Mouse (Mus musculus): ENCODE measurements around the gene Myb. TPM values are rescaled to one million over a fixed set of nuclear protein-coding genes. Genes with fewer than 3 reads are reported as not detected.
A peak's percentile ranks its signal among the peaks of the same experiment; 100 is the strongest.
"Not testable (repeated sequence)": the region's sequence is repeated elsewhere in the genome, so short reads cannot be mapped to it uniquely, and the experiment has no call there.

Gene Myb
- polyA plus RNA-seq, 1 experiment: 85.5 TPM

GRCm38 (mm10) chr10:21156953-21157499 is 3.8 kb downstream of the Myb start:
- no peak overlapping the region for H3K4me3 ChIP-seq (replicated peaks; ENCODE audit: control insufficient read depth, low read depth, low read length)
- 8% methylated on average over 5 of the region's 5 CpGs for WGBS
- H3K4me1 ChIP-seq (ENCODE audit: control insufficient read depth, insufficient read depth, low read length): peaks cover 8% of the 10 kb centered on the region
- no peak overlapping the region for H3K27ac ChIP-seq (ENCODE audit: control insufficient read depth, insufficient read depth, low read depth, low read length, poor library complexity)
- TF ChIP-seq POLR2A (IDR thresholded peaks at IDR 0.05; ENCODE audit: borderline replicate concordance, control insufficient read depth, low read depth, low read length): no peak
- no peak for TF ChIP-seq CTCF (IDR thresholded peaks at IDR 0.05; ENCODE audit: control insufficient read depth, insufficient read depth, low read length)

GRCm38 (mm10) chr10:21156416-21156815 is 4.4 kb downstream of the Myb start:
- Histone ChIP-seq H3K4me1 (ENCODE audit: control insufficient read depth, insufficient read depth, low read length) (peaks cover 9% of the 10 kb centered on the region), H3K27ac (ENCODE audit: control insufficient read depth, insufficient read depth, low read depth, low read length, poor library complexity) (no peak overlapping the region; the same call in 1 of the 2 replicates), H3K4me3 (replicated peaks; ENCODE audit: control insufficient read depth, low read depth, low read length) (no peak overlapping the region)
- TF ChIP-seq CTCF (IDR thresholded peaks at IDR 0.05; ENCODE audit: control insufficient read depth, insufficient read depth, low read length) (no peak), POLR2A (IDR thresholded peaks at IDR 0.05; ENCODE audit: borderline replicate concordance, control insufficient read depth, low read depth, low read length) (no peak)
- WGBS: 24% methylated on average over 3 of the region's 3 CpGs

- 21% methylated on average over 3 of the region's 3 CpGs for WGBS
- H3K4me3 ChIP-seq (replicated peaks; ENCODE audit: control insufficient read depth, low read depth, low read length): no peak overlapping the region
- no peak for TF ChIP-seq CTCF (IDR thresholded peaks at IDR 0.05; ENCODE audit: control insufficient read depth, insufficient read depth, low read length)
- no peak for TF ChIP-seq POLR2A (IDR thresholded peaks at IDR 0.05; ENCODE audit: borderline replicate concordance, control insufficient read depth, low read depth, low read length)
- no peak overlapping the region for H3K27ac ChIP-seq (ENCODE audit: control insufficient read depth, insufficient read depth, low read depth, low read length, poor library complexity)
- peaks cover 9% of the 10 kb centered on the region for H3K4me1 ChIP-seq (ENCODE audit: control insufficient read depth, insufficient read depth, low read length)
Measured at GRCm38 (mm10) chr10:21154927-21155326, 5.9 kb downstream of the Myb start.

- H3K4me3 ChIP-seq (replicated peaks; ENCODE audit: control insufficient read depth, low read depth, low read length): no peak overlapping the region
- TF ChIP-seq CTCF (IDR thresholded peaks at IDR 0.05; ENCODE audit: control insufficient read depth, insufficient read depth, low read length) (no peak), POLR2A (IDR thresholded peaks at IDR 0.05; ENCODE audit: borderline replicate concordance, control insufficient read depth, low read depth, low read length) (no peak)
- H3K4me1 ChIP-seq (ENCODE audit: control insufficient read depth, insufficient read depth, low read length): peaks cover 9% of the 10 kb centered on the region
- WGBS: 13% methylated on average over 4 of the region's 4 CpGs
- H3K27ac ChIP-seq (ENCODE audit: control insufficient read depth, insufficient read depth, low read depth, low read length, poor library complexity): peak overlapping the region; percentile 70
Measured at GRCm38 (mm10) chr10:21153433-21153832, 7.4 kb downstream of the Myb start.

GRCm38 (mm10) chr10:21152812-21153211 is 8.0 kb downstream of the Myb start:
- H3K27ac ChIP-seq (ENCODE audit: control insufficient read depth, insufficient read depth, low read depth, low read length, poor library complexity): peak overlapping the region; percentile 70; the same call in 1 of the 2 replicates
- H3K4me1 ChIP-seq (ENCODE audit: control insufficient read depth, insufficient read depth, low read length): peaks cover 9% of the 10 kb centered on the region
- TF ChIP-seq CTCF (IDR thresholded peaks at IDR 0.05; ENCODE audit: control insufficient read depth, insufficient read depth, low read length) (no peak), POLR2A (IDR thresholded peaks at IDR 0.05; ENCODE audit: borderline replicate concordance, control insufficient read depth, low read depth, low read length) (no peak)

GRCm38 (mm10) chr10:21151320-21151719 is 9.5 kb downstream of the Myb start:
- Histone ChIP-seq H3K4me1 (ENCODE audit: control insufficient read depth, insufficient read depth, low read length) (peaks cover 11% of the 10 kb centered on the region), H3K27ac (ENCODE audit: control insufficient read depth, insufficient read depth, low read depth, low read length, poor library complexity) (no peak overlapping the region), H3K4me3 (replicated peaks; ENCODE audit: control insufficient read depth, low read depth, low read length) (no peak overlapping the region)
- no peak for TF ChIP-seq POLR2A (IDR thresholded peaks at IDR 0.05; ENCODE audit: borderline replicate concordance, control insufficient read depth, low read depth, low read length)
- TF ChIP-seq CTCF (IDR thresholded peaks at IDR 0.05; ENCODE audit: control insufficient read depth, insufficient read depth, low read length): no peak

More at GRCm38 (mm10) chr10:21152812-21153211, 8.0 kb downstream of the Myb start:
- H3K4me3 ChIP-seq (replicated peaks; ENCODE audit: control insufficient read depth, low read depth, low read length): no peak overlapping the region
- 71% methylated on average over 5 of the region's 5 CpGs for WGBS

GRCm38 (mm10) chr10:21149945-21150344 is 10.8 kb downstream of the Myb start:
- H3K27ac ChIP-seq (ENCODE audit: control insufficient read depth, insufficient read depth, low read depth, low read length, poor library complexity); H3K4me3 ChIP-seq (replicated peaks; ENCODE audit: control insufficient read depth, low read depth, low read length): not testable (repeated sequence)
- H3K4me1 ChIP-seq (ENCODE audit: control insufficient read depth, insufficient read depth, low read length): peaks cover 11% of the 10 kb centered on the region
- 76% methylated on average over 6 of the region's 6 CpGs for WGBS

GRCm38 (mm10) chr10:21146719-21147118 is 14.1 kb downstream of the Myb start:
- H3K4me3 ChIP-seq (replicated peaks; ENCODE audit: control insufficient read depth, low read depth, low read length): no peak overlapping the region
- no peak overlapping the region for H3K27ac ChIP-seq (ENCODE audit: control insufficient read depth, insufficient read depth, low read depth, low read length, poor library complexity)
- H3K4me1 ChIP-seq (ENCODE audit: control insufficient read depth, insufficient read depth, low read length): peaks cover 5% of the 10 kb centered on the region
- TF ChIP-seq CTCF (IDR thresholded peaks at IDR 0.05; ENCODE audit: control insufficient read depth, insufficient read depth, low read length) (no peak), POLR2A (IDR thresholded peaks at IDR 0.05; ENCODE audit: borderline replicate concordance, control insufficient read depth, low read depth, low read length) (no peak)
- WGBS: 38% methylated on average over 1 of the region's 1 CpGs

GRCm38 (mm10) chr10:21146263-21146662 is 14.5 kb downstream of the Myb start:
- 15% methylated on average over 2 of the region's 2 CpGs for WGBS
- no peak for TF ChIP-seq POLR2A (IDR thresholded peaks at IDR 0.05; ENCODE audit: borderline replicate concordance, control insufficient read depth, low read depth, low read length)
- TF ChIP-seq CTCF (IDR thresholded peaks at IDR 0.05; ENCODE audit: control insufficient read depth, insufficient read depth, low read length): no peak
- Histone ChIP-seq H3K27ac (ENCODE audit: control insufficient read depth, insufficient read depth, low read depth, low read length, poor library complexity) (peak overlapping the region; percentile 40; the same call in 1 of the 2 replicates), H3K4me1 (ENCODE audit: control insufficient read depth, insufficient read depth, low read length) (peaks cover 5% of the 10 kb centered on the region), H3K4me3 (replicated peaks; ENCODE audit: control insufficient read depth, low read depth, low read length) (peak overlapping the region; percentile 72)

Data from bone marrow, adult 2 months (tissue).